Mouse (Mus musculus) MEL (cell line): Measurements from ENCODE around the gene Rasgef1b. TPM values are rescaled to one million over a fixed set of nuclear protein-coding genes. Genes with fewer than 3 reads are reported as not detected.

ENCODE experiments used
- DNase-seq: peaks from one replicate; pipeline ENCODE4 v3.0.0; 2011; ENCODE audit warnings: low read depth, low spot score
- H3K27ac ChIP-seq: 2 replicates; pipeline ENCODE4 v1.5.1; 2012; ENCODE audit warnings: low read depth, mild to moderate bottlenecking, control low read depth, low read length, moderate library complexity; ENCODE audit not compliant: control insufficient read depth
- H3K27me3 ChIP-seq, 2 experiments: fragments of 150-350 bp in 1 of 2; sonication (generic) in 1 of 2; 2 replicates each; pipeline ENCODE4 v1.6.1; 2012; ENCODE audit warnings: low read length in 2 of 2, mild to moderate bottlenecking in 2 of 2, improper control_type of control experiment in 1 of 2, moderate library complexity in 1 of 2; ENCODE audit not compliant: insufficient read depth in 2 of 2, control insufficient read depth in 1 of 2
- H3K36me3 ChIP-seq, 2 experiments: 2 replicates each; pipeline ENCODE4 v1.6.1; 2012 to 2014; ENCODE audit warnings: low read length in 2 of 2, improper control_type of control experiment in 1 of 2, inconsistent platforms in 1 of 2, mild to moderate bottlenecking in 1 of 2; ENCODE audit not compliant: insufficient read depth in 2 of 2, control insufficient read depth in 1 of 2
- H3K4me1 ChIP-seq, 2 experiments: fragments of 150-350 bp in 1 of 2; sonication (generic) in 1 of 2; 2 replicates each; pipeline ENCODE4 v1.6.1; 2012; ENCODE audit warnings: low read length in 2 of 2, improper control_type of control experiment in 1 of 2, mild to moderate bottlenecking in 1 of 2; ENCODE audit not compliant: insufficient read depth in 2 of 2, control insufficient read depth in 1 of 2
- H3K4me3 ChIP-seq, 2 experiments: fragments of 150-350 bp in 1 of 2; sonication (generic) in 1 of 2; 2 replicates each; pipeline ENCODE4 v1.5.1; 2012; ENCODE audit warnings: low read depth in 2 of 2, low read length in 2 of 2, mild to moderate bottlenecking in 2 of 2, moderate library complexity in 2 of 2, control low read depth in 1 of 2, improper control_type of control experiment in 1 of 2; ENCODE audit not compliant: control insufficient read depth in 1 of 2, insufficient read depth in 1 of 2
- H3K79me2 ChIP-seq: 2 replicates; pipeline ENCODE4 v1.6.1; 2012; ENCODE audit warnings: mild to moderate bottlenecking, low read length, moderate library complexity; ENCODE audit not compliant: control insufficient read depth, poor library complexity, insufficient read depth
- H3K9ac ChIP-seq: 2 replicates; pipeline ENCODE4 v1.6.1; 2012; ENCODE audit warnings: low read depth, mild to moderate bottlenecking, control low read depth, low read length, moderate library complexity; ENCODE audit not compliant: control insufficient read depth, poor library complexity, severe bottlenecking
- H3K9me3 ChIP-seq: fragments of 150-350 bp; sonication (generic); replicated peaks from 2 replicates; pipeline ENCODE4 v1.6.1; 2012; ENCODE audit warnings: mild to moderate bottlenecking, low read length, improper control_type of control experiment, moderate library complexity; ENCODE audit not compliant: insufficient read depth
- BHLHE40 ChIP-seq: IDR thresholded peaks from 2 replicates; pipeline ENCODE4 v1.6.1; 2012; ENCODE audit warnings: low read depth, mild to moderate bottlenecking, inconsistent platforms, low read length, improper control_type of control experiment, borderline replicate concordance
- CHD1 ChIP-seq: IDR thresholded peaks from 2 replicates; pipeline ENCODE4 v1.6.1; 2012; ENCODE audit warnings: low read depth, mild to moderate bottlenecking, inconsistent platforms, low read length, improper control_type of control experiment
- CTCF ChIP-seq, 3 experiments: IDR thresholded peaks in 2 of 3; conservative IDR thresholded peaks in 1 of 3; 2 replicates each; pipeline ENCODE4 v1.5.1; 2011 to 2012; ENCODE audit warnings: low read length in 3 of 3, low read depth in 2 of 3, mild to moderate bottlenecking in 2 of 3, improper control_type of control experiment in 1 of 3, inconsistent platforms in 1 of 3, mixed read lengths in 1 of 3, moderate library complexity in 1 of 3; ENCODE audit not compliant: control insufficient read depth in 1 of 3, insufficient read depth in 1 of 3, poor library complexity in 1 of 3, severe bottlenecking in 1 of 3
- GABPA ChIP-seq: IDR thresholded peaks from 2 replicates; pipeline ENCODE4 v1.6.1; 2012; ENCODE audit warnings: low read depth, mild to moderate bottlenecking, inconsistent platforms, low read length, improper control_type of control experiment, moderate library complexity
- HCFC1 ChIP-seq: IDR thresholded peaks from 2 replicates; pipeline ENCODE4 v1.6.1; 2012; ENCODE audit warnings: low read depth, mild to moderate bottlenecking, inconsistent platforms, low read length, improper control_type of control experiment, moderate library complexity
- JUND ChIP-seq: IDR thresholded peaks from 2 replicates; pipeline ENCODE4 v1.6.1; 2011; ENCODE audit warnings: low read depth, mild to moderate bottlenecking, improper control_type of control experiment, low read length
- KAT2A ChIP-seq: conservative IDR thresholded peaks from 2 replicates; pipeline ENCODE4 v1.6.1; 2012; ENCODE audit warnings: low read depth, low read length, improper control_type of control experiment, inconsistent platforms
- MAX ChIP-seq: IDR thresholded peaks from 2 replicates; pipeline ENCODE4 v1.6.1; 2011; ENCODE audit warnings: low read length, improper control_type of control experiment
- MAZ ChIP-seq: IDR thresholded peaks from 2 replicates; pipeline ENCODE4 v1.6.1; 2012; ENCODE audit warnings: low read depth, mild to moderate bottlenecking, inconsistent platforms, low read length, improper control_type of control experiment
- MEF2A ChIP-seq: IDR thresholded peaks from 2 replicates; pipeline ENCODE4 v1.6.1; 2014; ENCODE audit warnings: low read depth, mild to moderate bottlenecking, inconsistent platforms, low read length, improper control_type of control experiment; ENCODE audit not compliant: poor library complexity, insufficient replicate concordance, severe bottlenecking; ENCODE audit errors: extremely low read depth
- MXI1 ChIP-seq: IDR thresholded peaks from 2 replicates; pipeline ENCODE4 v1.6.1; 2011; ENCODE audit warnings: mild to moderate bottlenecking, low read depth, low read length, improper control_type of control experiment
- MYC ChIP-seq: IDR thresholded peaks from 2 replicates; pipeline ENCODE4 v1.6.1; 2011; ENCODE audit warnings: low read depth, mild to moderate bottlenecking, low read length, improper control_type of control experiment, moderate library complexity
- POLR2A ChIP-seq, 2 experiments: IDR thresholded peaks; 2 replicates each; pipeline ENCODE4 v1.6.1; 2011 to 2012; ENCODE audit warnings: low read length in 2 of 2, mild to moderate bottlenecking in 2 of 2, control low read depth in 1 of 2, improper control_type of control experiment in 1 of 2, low read depth in 1 of 2, moderate library complexity in 1 of 2; ENCODE audit not compliant: control insufficient read depth in 1 of 2, insufficient read depth in 1 of 2, poor library complexity in 1 of 2
- RAD21 ChIP-seq: IDR thresholded peaks from 2 replicates; pipeline ENCODE4 v1.6.1; 2011; ENCODE audit warnings: mild to moderate bottlenecking, low read depth, low read length, improper control_type of control experiment
- SMC3 ChIP-seq: IDR thresholded peaks from 2 replicates; pipeline ENCODE4 v1.6.1; 2011; ENCODE audit warnings: low read depth, low read length, improper control_type of control experiment
- USF2 ChIP-seq, 2 experiments: IDR thresholded peaks; 2 replicates each; pipeline ENCODE4 v1.6.1; 2011 to 2012; ENCODE audit warnings: improper control_type of control experiment in 2 of 2, low read length in 2 of 2, borderline replicate concordance in 1 of 2, inconsistent platforms in 1 of 2, low read depth in 1 of 2, mild to moderate bottlenecking in 1 of 2; ENCODE audit not compliant: insufficient read depth in 1 of 2
- ZC3H11A ChIP-seq: IDR thresholded peaks from 2 replicates; pipeline ENCODE4 v1.6.1; 2012; ENCODE audit warnings: low read depth, mild to moderate bottlenecking, inconsistent platforms, low read length, improper control_type of control experiment
- ZNF384 ChIP-seq: IDR thresholded peaks from 2 replicates; pipeline ENCODE4 v1.6.1; 2012; ENCODE audit warnings: low read depth, mild to moderate bottlenecking, inconsistent platforms, low read length, improper control_type of control experiment
- polyA plus RNA-seq, 2 experiments: library from polyadenylated mRNA; stranded (reverse) in 1 of 2; unstranded in 1 of 2; fragments of >175 nt in 1 of 2; fragments of >200 nt in 1 of 2; gene quantifications; 2 replicates each; pipeline versions ENCODE4 v1.2.1 to v1.2.4; 2012; ENCODE audit warnings: low replicate concordance in 2 of 2, low read depth in 1 of 2; ENCODE audit not compliant: insufficient read length in 2 of 2, insufficient read depth in 1 of 2, missing spikeins in 1 of 2
- total RNA-seq: library from RNA; depleted of rRNA; stranded (reverse); fragments of 300-350 nt; gene quantifications from 2 replicates; pipeline ENCODE4 v1.2.3, GENCODE M21; 2012

Rasgef1b gene
- total and polyA plus RNA-seq, 3 experiments = not detected

- H3K27ac ChIP-seq = no peak overlapping the region
- no peaks in the 10 kb centered on the region for H3K9me3 ChIP-seq
- no peaks in the 10 kb centered on the region for H3K4me1 ChIP-seq
- no peaks in the 10 kb centered on the region for H3K79me2 ChIP-seq
- no peaks in the 10 kb centered on the region for H3K27me3 ChIP-seq
- DNase-seq = no peak
- no peak overlapping the region for H3K4me3 ChIP-seq
- H3K9ac ChIP-seq = no peak overlapping the region
- no peaks in the 10 kb centered on the region for H3K36me3 ChIP-seq
- no peak for TF ChIP-seq SMC3
- no peak for TF ChIP-seq MEF2A
- TF ChIP-seq MXI1 = no peak
- TF ChIP-seq HCFC1 = no peak
- no peak for TF ChIP-seq POLR2A (IDR thresholded peaks at IDR 0.05; ENCODE audit: control insufficient read depth in 1 of 2, insufficient read depth in 1 of 2, low read depth in 1 of 2, low read length in 2 of 2, poor library complexity in 1 of 2)
- no peak for TF ChIP-seq RAD21
- no peak for TF ChIP-seq CHD1
- no peak for TF ChIP-seq KAT2A
Measured at GRCm38 (mm10) chr5:99390314-99390713, 338.6 kb downstream of the Rasgef1b start.

GRCm38 (mm10) chr5:99388585-99389250, 340.1 kb downstream of the Rasgef1b start:
- no peak for DNase-seq
- H3K4me1 ChIP-seq = no peaks in the 10 kb centered on the region
- no peak for TF ChIP-seq JUND
- no peak for TF ChIP-seq HCFC1
- no peak for TF ChIP-seq GABPA
- no peak for TF ChIP-seq USF2 (IDR thresholded peaks at IDR 0.05; ENCODE audit: borderline replicate concordance in 1 of 2, insufficient read depth in 1 of 2, low read depth in 1 of 2, low read length in 2 of 2)
- no peak for TF ChIP-seq ZC3H11A
- TF ChIP-seq MEF2A = no peak
- no peak for TF ChIP-seq CTCF (IDR thresholded peaks at IDR 0.05 in 2 of 3, conservative IDR thresholded peaks at IDR 0.05 in 1 of 3; ENCODE audit: control insufficient read depth in 1 of 3, insufficient read depth in 1 of 3, low read depth in 2 of 3, low read length in 3 of 3, poor library complexity in 1 of 3, severe bottlenecking in 1 of 3)
- TF ChIP-seq POLR2A (IDR thresholded peaks at IDR 0.05; ENCODE audit: control insufficient read depth in 1 of 2, insufficient read depth in 1 of 2, low read depth in 1 of 2, low read length in 2 of 2, poor library complexity in 1 of 2) = no peak
- TF ChIP-seq, all 39 proteins: peak for 0
- no peaks in the 10 kb centered on the region for H3K36me3 ChIP-seq
- no peaks in the 10 kb centered on the region for H3K9me3 ChIP-seq
- no peak overlapping the region for H3K9ac ChIP-seq
- H3K27ac ChIP-seq = no peak overlapping the region
- H3K4me3 ChIP-seq = no peak overlapping the region
- no peaks in the 10 kb centered on the region for H3K79me2 ChIP-seq
- no peaks in the 10 kb centered on the region for H3K27me3 ChIP-seq

- H3K27ac ChIP-seq = no peak overlapping the region
- no peak overlapping the region for H3K4me3 ChIP-seq
- no peak overlapping the region for H3K9ac ChIP-seq
- no peak for DNase-seq
- H3K9me3 ChIP-seq = no peaks in the 10 kb centered on the region
- TF ChIP-seq ZNF384 (no peak), MYC (no peak), MAZ (no peak), BHLHE40 (no peak), MAX (no peak)
- no peaks in the 10 kb centered on the region for H3K27me3 ChIP-seq
- H3K79me2 ChIP-seq = no peaks in the 10 kb centered on the region
- H3K36me3 ChIP-seq = no peaks in the 10 kb centered on the region
- no peaks in the 10 kb centered on the region for H3K4me1 ChIP-seq
Measured at GRCm38 (mm10) chr5:99388131-99388530, 340.7 kb downstream of the Rasgef1b start.
